Mouse (Mus musculus): ENCODE measurements at regions not wholly inside any gene's neighbourhood (a gene's known extent, or its start where the extent isn't known, plus 50 kb on each side); places are given as distances from the start of the nearest gene placed in this dataset.

DNA sequence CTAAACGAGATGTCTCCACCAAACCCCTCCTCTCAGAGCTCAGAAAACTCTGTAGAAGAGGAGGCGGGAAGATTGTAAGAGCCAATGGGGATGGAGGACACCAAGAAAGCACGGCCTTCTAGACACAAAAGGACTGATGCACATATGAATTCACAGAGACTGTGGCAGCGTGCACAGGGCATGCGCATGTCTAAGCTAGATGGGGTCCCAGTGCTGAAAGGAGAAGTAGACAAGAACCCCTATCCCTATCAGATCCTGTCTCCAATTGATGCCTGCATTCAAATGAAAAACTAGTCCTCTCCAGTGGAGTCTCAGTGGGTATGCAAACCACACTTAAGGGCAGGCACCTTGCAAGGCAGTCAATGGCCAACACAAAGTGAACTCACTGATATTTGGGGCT, 123.3 kb downstream of the Dhrs2 start:
- Histone ChIP-seq H3K9ac (ENCODE audit: low read depth, low read length) (no peak overlapping the region), H3K27me3 (ENCODE audit: insufficient read depth, low read length) (no peaks in the 10 kb centered on the region), H3K9me3 (replicated peaks; ENCODE audit: low read length) (no peaks in the 10 kb centered on the region), H3K27ac (no peak overlapping the region), H3K4me3 (replicated peaks; ENCODE audit: low read depth, low read length) (no peak overlapping the region), H3K4me1 (replicated peaks; ENCODE audit: insufficient read depth, low read length) (no peaks in the 10 kb centered on the region), H3K4me2 (ENCODE audit: low read length) (no peak overlapping the region), H3K36me3 (ENCODE audit: insufficient read depth, low read length) (no peaks in the 10 kb centered on the region)
- WGBS: 90% methylated on average over 5 of the region's 5 CpGs
- TF ChIP-seq CTCF (IDR thresholded peaks at IDR 0.05; ENCODE audit: low read depth): no peak
- DNase-seq (ENCODE audit: low spot score): no peak
- ATAC-seq (replicated peaks; ENCODE audit: low FRiP score, low read depth): no peak

DNA sequence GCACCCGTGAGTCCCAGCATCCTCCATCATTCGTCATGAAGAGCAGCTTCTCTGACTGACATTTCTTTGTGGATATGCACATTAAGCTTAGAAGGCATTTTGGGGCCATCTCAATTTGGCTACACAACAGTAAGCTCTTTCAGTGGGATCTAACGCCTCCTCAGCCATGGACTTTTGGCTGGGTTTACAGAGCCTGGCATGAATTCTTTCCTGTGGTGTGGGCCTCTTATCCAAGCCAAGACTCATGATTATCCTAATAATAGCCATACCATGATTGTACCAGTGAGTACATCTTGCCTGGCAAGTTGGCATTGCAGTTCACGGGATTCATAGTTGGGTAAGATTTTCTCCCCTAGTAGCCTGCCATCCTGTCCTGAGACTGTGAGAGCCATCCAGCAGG, 126.3 kb downstream of the Dhrs2 start:
- ATAC-seq (replicated peaks; ENCODE audit: low FRiP score, low read depth): no peak
- no peak for TF ChIP-seq CTCF (IDR thresholded peaks at IDR 0.05; ENCODE audit: low read depth)
- no peak overlapping the region for H3K9ac ChIP-seq (ENCODE audit: low read depth, low read length)
- no peaks in the 10 kb centered on the region for H3K36me3 ChIP-seq (ENCODE audit: insufficient read depth, low read length)
- DNase-seq (ENCODE audit: low spot score): no peak
- 90% methylated on average over 4 of the region's 4 CpGs for WGBS
- H3K9me3 ChIP-seq (replicated peaks; ENCODE audit: low read length): no peaks in the 10 kb centered on the region
- H3K4me1 ChIP-seq (replicated peaks; ENCODE audit: insufficient read depth, low read length): no peaks in the 10 kb centered on the region
- H3K4me2 ChIP-seq (ENCODE audit: low read length): no peak overlapping the region
- H3K27ac ChIP-seq: no peak overlapping the region
- no peak overlapping the region for H3K4me3 ChIP-seq (replicated peaks; ENCODE audit: low read depth, low read length)
- H3K27me3 ChIP-seq (ENCODE audit: insufficient read depth, low read length): no peaks in the 10 kb centered on the region

GRCm38 (mm10) chr14:55357258-55357657, 121.3 kb upstream of the Dhrs4 start:
- Histone ChIP-seq H3K27me3 (ENCODE audit: insufficient read depth, low read length) (no peaks in the 10 kb centered on the region), H3K9ac (ENCODE audit: low read depth, low read length) (no peak overlapping the region), H3K4me1 (replicated peaks; ENCODE audit: insufficient read depth, low read length) (no peaks in the 10 kb centered on the region), H3K36me3 (ENCODE audit: insufficient read depth, low read length) (no peaks in the 10 kb centered on the region), H3K27ac (no peak overlapping the region), H3K9me3 (replicated peaks; ENCODE audit: low read length) (no peaks in the 10 kb centered on the region), H3K4me2 (ENCODE audit: low read length) (no peak overlapping the region), H3K4me3 (replicated peaks; ENCODE audit: low read depth, low read length) (no peak overlapping the region)
- no peak for TF ChIP-seq CTCF (IDR thresholded peaks at IDR 0.05; ENCODE audit: low read depth)
- 72% methylated on average over 2 of the region's 2 CpGs for WGBS
- DNase-seq (ENCODE audit: low spot score) (peak; percentile 19), ATAC-seq (replicated peaks; ENCODE audit: low FRiP score, low read depth) (no peak)

- Histone ChIP-seq H3K36me3 (ENCODE audit: insufficient read depth, low read length) (no peaks in the 10 kb centered on the region), H3K27ac (no peak overlapping the region), H3K9me3 (replicated peaks; ENCODE audit: low read length) (no peaks in the 10 kb centered on the region), H3K4me1 (replicated peaks; ENCODE audit: insufficient read depth, low read length) (no peaks in the 10 kb centered on the region), H3K4me3 (replicated peaks; ENCODE audit: low read depth, low read length) (no peak overlapping the region), H3K9ac (ENCODE audit: low read depth, low read length) (no peak overlapping the region), H3K27me3 (ENCODE audit: insufficient read depth, low read length) (no peaks in the 10 kb centered on the region), H3K4me2 (ENCODE audit: low read length) (no peak overlapping the region)
- no peak for TF ChIP-seq CTCF (IDR thresholded peaks at IDR 0.05; ENCODE audit: low read depth)
- DNase-seq (ENCODE audit: low spot score): no peak
- ATAC-seq (replicated peaks; ENCODE audit: low FRiP score, low read depth): no peak
- 71% methylated on average over 2 of the region's 2 CpGs for WGBS
These were observed 120.1 kb upstream of the Dhrs4 start for GRCm38 (mm10) chr14:55358429-55358828.

DNA sequence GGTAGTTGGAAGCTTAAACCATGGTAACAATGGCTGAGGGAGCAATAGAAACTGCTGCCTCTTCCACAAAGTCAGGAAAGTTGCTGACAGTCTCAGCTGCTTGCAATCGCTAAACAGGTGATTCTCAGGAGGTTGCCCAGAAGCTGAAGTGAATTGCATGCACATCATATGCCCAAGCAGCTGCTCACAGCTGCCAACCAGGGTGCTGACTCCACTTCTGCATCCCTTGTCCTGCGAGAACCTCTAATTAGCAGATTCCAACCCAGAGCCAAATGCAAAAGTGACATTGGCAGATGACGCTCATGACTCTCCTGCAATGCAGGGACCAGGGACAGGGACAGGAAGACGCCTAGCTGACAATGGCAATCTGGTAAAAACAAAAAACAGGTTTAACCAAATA, 116.2 kb upstream of the Dhrs4 start:
- no peak for ATAC-seq (replicated peaks; ENCODE audit: low FRiP score, low read depth)
- TF ChIP-seq CTCF (IDR thresholded peaks at IDR 0.05; ENCODE audit: low read depth): no peak
- Histone ChIP-seq H3K36me3 (ENCODE audit: insufficient read depth, low read length) (no peaks in the 10 kb centered on the region), H3K27ac (no peak overlapping the region), H3K4me1 (replicated peaks; ENCODE audit: insufficient read depth, low read length) (no peaks in the 10 kb centered on the region), H3K4me3 (replicated peaks; ENCODE audit: low read depth, low read length) (no peak overlapping the region), H3K9ac (ENCODE audit: low read depth, low read length) (no peak overlapping the region), H3K4me2 (ENCODE audit: low read length) (no peak overlapping the region), H3K27me3 (ENCODE audit: insufficient read depth, low read length) (no peaks in the 10 kb centered on the region), H3K9me3 (replicated peaks; ENCODE audit: low read length) (no peaks in the 10 kb centered on the region)
- 64% methylated on average over 4 of the region's 4 CpGs for WGBS
- DNase-seq (ENCODE audit: low spot score): no peak

DNA sequence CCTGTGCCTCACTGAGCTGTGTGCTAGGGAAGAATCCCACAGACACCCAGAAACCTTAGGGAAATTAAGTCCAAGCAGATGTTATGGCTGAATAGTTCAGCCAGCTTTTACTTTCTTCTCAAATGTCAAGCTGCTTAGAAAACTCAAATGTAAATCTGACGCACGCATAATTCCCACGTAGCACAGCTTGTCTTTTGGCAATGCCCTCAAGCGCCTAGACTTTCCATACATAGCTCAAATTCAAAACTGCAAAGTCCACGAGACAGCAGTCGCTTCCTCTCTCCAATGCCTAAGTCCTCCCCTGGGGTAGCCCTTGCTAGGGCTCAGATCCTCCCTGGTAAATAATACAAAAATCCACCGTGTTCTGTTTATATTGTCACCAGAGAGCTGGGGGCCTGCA, 115.8 kb upstream of the Dhrs4 start:
- no peaks in the 10 kb centered on the region for H3K36me3 ChIP-seq (ENCODE audit: insufficient read depth, low read length)

GRCm38 (mm10) chr14:55370384-55370783, 108.2 kb upstream of the Dhrs4 start:
- H3K27me3 ChIP-seq (ENCODE audit: insufficient read depth, low read length): no peaks in the 10 kb centered on the region
- H3K4me1 ChIP-seq (replicated peaks; ENCODE audit: insufficient read depth, low read length): no peaks in the 10 kb centered on the region
- no peak overlapping the region for H3K9ac ChIP-seq (ENCODE audit: low read depth, low read length)
- no peak overlapping the region for H3K27ac ChIP-seq
- ATAC-seq (replicated peaks; ENCODE audit: low FRiP score, low read depth): no peak
- H3K36me3 ChIP-seq (ENCODE audit: insufficient read depth, low read length): no peaks in the 10 kb centered on the region
- no peaks in the 10 kb centered on the region for H3K9me3 ChIP-seq (replicated peaks; ENCODE audit: low read length)
- 85% methylated on average over 5 of the region's 5 CpGs for WGBS
- H3K4me2 ChIP-seq (ENCODE audit: low read length): no peak overlapping the region
- DNase-seq (ENCODE audit: low spot score): no peak
- H3K4me3 ChIP-seq (replicated peaks; ENCODE audit: low read depth, low read length): no peak overlapping the region
- no peak for TF ChIP-seq CTCF (IDR thresholded peaks at IDR 0.05; ENCODE audit: low read depth)

More for the DNA sequence above, 115.8 kb upstream of the Dhrs4 start:
- Histone ChIP-seq H3K4me2 (ENCODE audit: low read length) (no peak overlapping the region), H3K27ac (no peak overlapping the region), H3K4me1 (replicated peaks; ENCODE audit: insufficient read depth, low read length) (no peaks in the 10 kb centered on the region), H3K9me3 (replicated peaks; ENCODE audit: low read length) (no peaks in the 10 kb centered on the region), H3K4me3 (replicated peaks; ENCODE audit: low read depth, low read length) (no peak overlapping the region), H3K27me3 (ENCODE audit: insufficient read depth, low read length) (no peaks in the 10 kb centered on the region), H3K9ac (ENCODE audit: low read depth, low read length) (no peak overlapping the region)
- 44% methylated on average over 7 of the region's 7 CpGs for WGBS
- DNase-seq (ENCODE audit: low spot score) (no peak), ATAC-seq (replicated peaks; ENCODE audit: low FRiP score, low read depth) (no peak)
- TF ChIP-seq CTCF (IDR thresholded peaks at IDR 0.05; ENCODE audit: low read depth): no peak
